Mouse (Mus musculus): ENCODE measurements at regions not wholly inside any gene's neighbourhood (a gene's known extent, or its start where the extent isn't known, plus 50 kb on each side); places are given as distances from the start of the nearest gene placed in this dataset.

DNA sequence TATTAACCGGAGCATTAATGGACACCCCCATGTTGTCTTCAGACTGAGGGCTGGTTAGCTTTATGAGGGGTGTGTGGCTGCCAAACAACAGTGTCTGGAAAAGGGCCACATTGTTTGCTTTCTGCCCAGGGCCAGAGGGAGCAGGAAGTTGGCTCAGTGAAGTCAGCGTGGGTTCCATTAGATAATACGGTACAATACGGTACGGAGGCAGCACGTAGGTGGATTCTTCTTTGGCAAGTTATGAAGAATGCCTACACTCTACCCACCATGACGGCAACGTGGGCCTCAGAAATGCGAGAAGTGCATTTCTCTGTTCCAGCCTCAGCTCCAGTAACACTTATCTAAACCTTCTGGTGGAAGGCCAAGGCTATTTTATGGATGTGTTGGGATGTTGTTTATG is 108.2 kb downstream of the Gm10260 start:
- TF ChIP-seq CTCF (IDR thresholded peaks at IDR 0.05; ENCODE audit: extremely low read depth, insufficient read depth, insufficient read length, insufficient replicate concordance): no peak
- no peak for TF ChIP-seq POLR2A (IDR thresholded peaks at IDR 0.05; ENCODE audit: low read depth, low read length)
